Mouse (Mus musculus): ENCODE measurements around the gene Rnf114. TPM values are rescaled to one million over a fixed set of nuclear protein-coding genes. Genes with fewer than 3 reads are reported as not detected.

The Rnf114 gene
- polyA plus RNA-seq, 1 experiment from 2014 or later = 150 TPM

DNA sequence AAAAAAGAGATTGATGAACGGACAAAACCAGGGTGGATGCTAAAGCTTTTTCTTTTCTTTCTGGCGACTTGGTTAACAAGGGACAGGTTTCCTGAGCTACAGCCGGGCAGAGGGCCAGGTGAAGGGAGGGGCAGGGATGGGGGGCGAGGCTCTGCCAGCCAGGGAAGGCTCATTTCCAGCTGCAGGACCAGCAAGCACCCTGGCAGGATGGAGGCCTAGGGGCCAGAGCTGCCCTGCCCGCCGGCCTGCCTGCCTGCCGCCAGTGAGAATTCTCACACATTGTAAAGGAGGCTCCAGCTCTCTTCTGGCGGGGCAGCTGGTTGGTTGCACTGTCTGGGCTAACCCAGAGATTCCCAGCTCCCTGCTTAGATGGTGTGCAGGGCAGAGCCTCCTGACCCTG lies 69.7 kb downstream of the Rnf114 start:
- peaks cover 3% of the 10 kb centered on the region; the same call in 1 of the 2 replicates for H3K4me1 ChIP-seq (ENCODE audit: control insufficient read depth, insufficient read depth, low read length)
- 15% methylated on average over 8 of the region's 8 CpGs for WGBS
- no peak overlapping the region for H3K4me2 ChIP-seq (ENCODE audit: low read length)
- no peaks in the 10 kb centered on the region for H3K9me3 ChIP-seq (replicated peaks; ENCODE audit: control insufficient read depth, low read length)
- H3K27me3 ChIP-seq (replicated peaks; ENCODE audit: control insufficient read depth, insufficient read depth, low read length) = no peaks in the 10 kb centered on the region
- no peak overlapping the region for H3K27ac ChIP-seq (ENCODE audit: low read depth, low read length)
- no peaks in the 10 kb centered on the region for H3K36me3 ChIP-seq (ENCODE audit: control insufficient read depth, insufficient read depth, low read length)
- ATAC-seq = peak; percentile 41; the same call in 1 of the 2 replicates
- DNase-seq (ENCODE audit: low spot score) = peak; percentile 68
- H3K9ac ChIP-seq (ENCODE audit: low read length) = no peak overlapping the region
- no peak overlapping the region for H3K4me3 ChIP-seq (ENCODE audit: low read depth, low read length)

DNA sequence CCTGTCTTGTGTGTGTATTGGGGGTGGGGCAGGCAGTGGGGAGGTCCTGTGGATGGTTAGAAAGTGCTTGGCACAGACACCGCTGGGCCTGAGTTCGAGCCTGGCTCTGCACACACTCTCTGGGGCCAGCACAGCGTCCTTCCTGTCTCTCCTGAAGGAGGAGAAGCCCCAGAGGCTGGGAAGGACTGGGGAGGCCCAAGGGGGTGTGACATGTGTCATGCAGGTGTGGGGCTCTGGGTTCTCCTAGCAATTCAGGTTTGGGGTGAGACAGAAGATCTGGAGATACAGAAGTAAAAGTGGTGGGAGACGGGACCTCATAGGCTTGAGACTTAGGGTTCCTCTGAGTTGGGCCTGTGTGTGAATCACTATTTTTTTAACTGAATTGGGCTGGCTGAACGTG lies 70.6 kb downstream of the Rnf114 start:
- no peak overlapping the region for H3K27ac ChIP-seq (ENCODE audit: low read depth, low read length)
- ATAC-seq (no peak), DNase-seq (ENCODE audit: low spot score) (no peak)
- H3K4me2 ChIP-seq (ENCODE audit: low read length) = no peak overlapping the region
- peaks cover 3% of the 10 kb centered on the region; the same call in 1 of the 2 replicates for H3K4me1 ChIP-seq (ENCODE audit: control insufficient read depth, insufficient read depth, low read length)
- no peaks in the 10 kb centered on the region for H3K27me3 ChIP-seq (replicated peaks; ENCODE audit: control insufficient read depth, insufficient read depth, low read length)
- no peak overlapping the region for H3K9ac ChIP-seq (ENCODE audit: low read length)
- H3K4me3 ChIP-seq (ENCODE audit: low read depth, low read length) = no peak overlapping the region
- 90% methylated on average over 5 of the region's 5 CpGs for WGBS
- H3K36me3 ChIP-seq (ENCODE audit: control insufficient read depth, insufficient read depth, low read length) = no peaks in the 10 kb centered on the region
- no peaks in the 10 kb centered on the region for H3K9me3 ChIP-seq (replicated peaks; ENCODE audit: control insufficient read depth, low read length)

DNA sequence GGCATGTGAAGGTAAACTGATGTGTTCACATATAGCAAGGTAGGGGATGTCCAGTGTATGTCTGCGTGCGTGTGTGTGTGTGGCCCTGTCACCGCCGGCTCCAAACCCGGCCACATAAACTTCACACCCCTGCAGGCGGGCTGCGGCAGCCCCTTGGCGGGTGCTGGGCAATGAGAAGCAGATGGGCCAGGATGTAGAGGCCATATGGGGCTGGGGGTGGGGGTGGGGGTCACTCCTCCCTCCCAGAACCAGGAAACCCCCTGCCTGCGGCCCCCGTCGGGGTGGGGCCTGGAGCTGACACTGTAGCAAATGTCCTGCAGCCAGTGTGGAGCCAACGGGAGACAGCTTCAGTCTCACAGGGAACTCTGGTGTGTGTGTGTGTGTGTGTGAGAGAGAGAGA lies 71.3 kb downstream of the Rnf114 start:
- ATAC-seq (peak; percentile 53), DNase-seq (ENCODE audit: low spot score) (no peak)
- 47% methylated on average over 12 of the region's 12 CpGs for WGBS
- Histone ChIP-seq H3K27me3 (replicated peaks; ENCODE audit: control insufficient read depth, insufficient read depth, low read length) (no peaks in the 10 kb centered on the region), H3K4me3 (ENCODE audit: low read depth, low read length) (no peak overlapping the region), H3K4me2 (ENCODE audit: low read length) (no peak overlapping the region), H3K9me3 (replicated peaks; ENCODE audit: control insufficient read depth, low read length) (no peaks in the 10 kb centered on the region), H3K36me3 (ENCODE audit: control insufficient read depth, insufficient read depth, low read length) (no peaks in the 10 kb centered on the region), H3K9ac (ENCODE audit: low read length) (no peak overlapping the region), H3K4me1 (ENCODE audit: control insufficient read depth, insufficient read depth, low read length) (peaks cover 3% of the 10 kb centered on the region; the same call in 1 of the 2 replicates), H3K27ac (ENCODE audit: low read depth, low read length) (no peak overlapping the region)

DNA sequence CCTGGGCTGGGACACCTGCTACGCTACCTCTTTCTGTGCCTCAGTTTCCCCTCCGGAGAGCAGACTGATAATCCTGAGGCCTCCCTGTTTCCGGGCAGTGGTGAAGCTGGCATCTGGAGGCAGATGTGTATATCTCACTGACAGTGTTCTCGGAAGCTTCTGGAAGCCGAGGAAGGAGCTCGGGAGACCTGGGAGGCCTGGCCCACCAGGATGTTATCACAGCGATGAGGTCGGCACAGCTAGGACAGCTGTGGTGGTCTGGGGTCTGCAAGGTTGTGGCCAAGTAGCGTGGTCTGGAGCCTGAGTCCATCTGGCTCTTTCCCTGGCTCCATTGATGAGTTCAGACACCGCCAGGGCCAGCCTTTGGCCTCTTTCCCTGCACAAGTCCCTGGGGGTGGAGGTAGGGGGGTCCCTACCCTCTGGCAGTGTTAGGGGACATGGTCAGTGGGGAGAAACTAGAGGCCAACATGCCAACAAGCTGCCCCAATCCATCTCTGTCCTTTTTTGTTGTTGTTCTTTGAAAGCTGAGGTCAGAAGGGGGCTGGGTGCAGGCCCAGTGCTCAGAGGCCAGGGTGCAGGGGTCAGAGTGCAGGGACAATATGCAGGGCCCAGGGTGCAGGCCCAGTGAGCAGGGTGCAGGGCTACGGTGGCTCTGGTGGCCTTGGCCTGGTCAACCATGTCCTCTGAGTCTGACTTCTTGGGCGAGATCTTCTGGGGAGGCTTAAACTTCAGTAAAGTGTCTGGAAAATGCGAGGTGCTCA lies 72.3 kb downstream of the Rnf114 start:
- Histone ChIP-seq H3K4me3 (ENCODE audit: low read depth, low read length) (no peak overlapping the region), H3K27me3 (replicated peaks; ENCODE audit: control insufficient read depth, insufficient read depth, low read length) (no peaks in the 10 kb centered on the region), H3K36me3 (ENCODE audit: control insufficient read depth, insufficient read depth, low read length) (no peaks in the 10 kb centered on the region), H3K4me1 (ENCODE audit: control insufficient read depth, insufficient read depth, low read length) (no peaks in the 10 kb centered on the region), H3K4me2 (ENCODE audit: low read length) (no peak overlapping the region), H3K27ac (ENCODE audit: low read depth, low read length) (no peak overlapping the region), H3K9me3 (replicated peaks; ENCODE audit: control insufficient read depth, low read length) (no peaks in the 10 kb centered on the region), H3K9ac (ENCODE audit: low read length) (no peak overlapping the region)
- no peak for ATAC-seq
- no peak for DNase-seq (ENCODE audit: low spot score)
- 93% methylated on average over 13 of the region's 13 CpGs for WGBS

DNA sequence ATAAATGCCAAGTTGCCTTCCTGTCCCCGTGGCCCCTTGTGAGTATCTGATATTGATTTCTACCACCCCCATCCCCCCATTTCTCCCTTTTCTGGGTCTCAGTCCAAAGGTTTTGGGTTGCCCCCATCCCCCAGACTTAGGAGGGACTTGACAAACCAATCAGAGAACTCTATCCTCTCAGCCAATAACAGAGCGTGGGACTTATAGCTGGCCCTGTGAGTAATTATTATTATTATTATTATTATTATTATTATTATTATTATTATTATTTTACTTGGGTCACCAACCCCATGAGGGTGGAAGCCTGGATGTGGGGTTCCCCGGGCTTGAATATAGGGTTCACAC lies 72.8 kb downstream of the Rnf114 start:
- 84% methylated on average over 3 of the region's 3 CpGs for WGBS
- no peak overlapping the region for H3K4me3 ChIP-seq (ENCODE audit: low read depth, low read length)
- H3K27ac ChIP-seq (ENCODE audit: low read depth, low read length) = no peak overlapping the region
- DNase-seq (ENCODE audit: low spot score) (no peak), ATAC-seq (no peak)
- no peaks in the 10 kb centered on the region for H3K9me3 ChIP-seq (replicated peaks; ENCODE audit: control insufficient read depth, low read length)
- no peak overlapping the region for H3K4me2 ChIP-seq (ENCODE audit: low read length)
- H3K36me3 ChIP-seq (ENCODE audit: control insufficient read depth, insufficient read depth, low read length) = no peaks in the 10 kb centered on the region
- no peaks in the 10 kb centered on the region for H3K4me1 ChIP-seq (ENCODE audit: control insufficient read depth, insufficient read depth, low read length)
- H3K9ac ChIP-seq (ENCODE audit: low read length) = no peak overlapping the region
- no peaks in the 10 kb centered on the region for H3K27me3 ChIP-seq (replicated peaks; ENCODE audit: control insufficient read depth, insufficient read depth, low read length)

DNA sequence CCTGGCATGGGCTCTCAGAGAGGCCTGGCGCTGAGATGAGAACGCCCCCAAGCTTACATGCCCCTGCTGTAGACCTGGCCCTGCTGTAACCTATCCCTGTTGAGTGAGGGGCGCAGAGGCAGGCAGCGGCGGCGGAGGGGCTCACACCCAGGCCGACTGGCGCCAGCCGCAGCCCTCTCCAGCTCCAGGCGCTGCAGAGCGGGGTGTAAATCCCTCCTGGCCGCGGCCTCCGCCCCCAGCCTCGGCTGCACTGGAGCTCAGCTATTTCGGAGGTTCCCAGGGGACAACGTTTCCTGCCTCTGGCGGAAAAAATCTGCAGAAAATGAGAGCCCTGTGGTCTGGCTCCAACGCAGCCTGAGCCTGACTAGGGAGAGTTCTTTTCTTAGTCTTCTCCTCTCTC lies 73.2 kb downstream of the Rnf114 start:
- Histone ChIP-seq H3K36me3 (ENCODE audit: control insufficient read depth, insufficient read depth, low read length) (no peaks in the 10 kb centered on the region), H3K4me2 (ENCODE audit: low read length) (no peak overlapping the region), H3K9ac (ENCODE audit: low read length) (no peak overlapping the region), H3K4me3 (ENCODE audit: low read depth, low read length) (no peak overlapping the region), H3K27ac (ENCODE audit: low read depth, low read length) (no peak overlapping the region), H3K4me1 (ENCODE audit: control insufficient read depth, insufficient read depth, low read length) (no peaks in the 10 kb centered on the region), H3K9me3 (replicated peaks; ENCODE audit: control insufficient read depth, low read length) (no peaks in the 10 kb centered on the region), H3K27me3 (replicated peaks; ENCODE audit: control insufficient read depth, insufficient read depth, low read length) (no peaks in the 10 kb centered on the region)
- 30% methylated on average over 19 of the region's 19 CpGs for WGBS
- ATAC-seq (no peak), DNase-seq (ENCODE audit: low spot score) (no peak)

Other genes with a start within 250 kb of the Rnf114 start
- gene B4galt5, start 143.5 kb upstream of the Rnf114 start, polyA plus RNA-seq (2014; fragmentation: Nextera tagmentation; extraction: Ambion mirVana) = 10.9 and 12.0 TPM in 2 replicates
- 13.8 and 15.9 TPM in 2 replicates for gene Slc9a8, start 70.9 kb upstream of the Rnf114 start, polyA plus RNA-seq (2014; fragmentation: Nextera tagmentation; extraction: Ambion mirVana)
- gene Spata2, start 242 bp downstream of the Rnf114 start, polyA plus RNA-seq (2014; fragmentation: Nextera tagmentation; extraction: Ambion mirVana) = 22.1 and 32.1 TPM in 2 replicates
- 3.0 and 5.0 TPM in 2 replicates for gene Snai1, start 45.5 kb downstream of the Rnf114 start, polyA plus RNA-seq (2014; fragmentation: Nextera tagmentation; extraction: Ambion mirVana)
- gene Ube2v1, start 139.4 kb downstream of the Rnf114 start, polyA plus RNA-seq (2014; fragmentation: Nextera tagmentation; extraction: Ambion mirVana) = 238 and 265 TPM in 2 replicates
- 5.4 and 6.8 TPM in 2 replicates for gene Gm20431, start 168.9 kb downstream of the Rnf114 start, polyA plus RNA-seq (2014; fragmentation: Nextera tagmentation; extraction: Ambion mirVana)
- 0.11 and 0.38 TPM in 2 replicates for gene Cebpb, start 196.3 kb downstream of the Rnf114 start, polyA plus RNA-seq (2014; fragmentation: Nextera tagmentation; extraction: Ambion mirVana)
- gene Tmem189, start 197.2 kb downstream of the Rnf114 start, polyA plus RNA-seq (2014; fragmentation: Nextera tagmentation; extraction: Ambion mirVana) = 21.3 and 24.8 TPM in 2 replicates